Mouse (Mus musculus) c-Kit-positive CD71-positive TER-119-negative erythroid progenitor cells, embryonic 14.5 days (primary cell): ENCODE results near the gene Nrde2.
A peak's percentile ranks its signal among the peaks of the same experiment; 100 is the strongest.

ENCODE experiments used
- DNase-seq: peaks from one replicate; pipeline ENCODE4 v3.0.0-alpha.2; 2013; ENCODE audit warnings: low read depth

Nrde2 gene

DNA sequence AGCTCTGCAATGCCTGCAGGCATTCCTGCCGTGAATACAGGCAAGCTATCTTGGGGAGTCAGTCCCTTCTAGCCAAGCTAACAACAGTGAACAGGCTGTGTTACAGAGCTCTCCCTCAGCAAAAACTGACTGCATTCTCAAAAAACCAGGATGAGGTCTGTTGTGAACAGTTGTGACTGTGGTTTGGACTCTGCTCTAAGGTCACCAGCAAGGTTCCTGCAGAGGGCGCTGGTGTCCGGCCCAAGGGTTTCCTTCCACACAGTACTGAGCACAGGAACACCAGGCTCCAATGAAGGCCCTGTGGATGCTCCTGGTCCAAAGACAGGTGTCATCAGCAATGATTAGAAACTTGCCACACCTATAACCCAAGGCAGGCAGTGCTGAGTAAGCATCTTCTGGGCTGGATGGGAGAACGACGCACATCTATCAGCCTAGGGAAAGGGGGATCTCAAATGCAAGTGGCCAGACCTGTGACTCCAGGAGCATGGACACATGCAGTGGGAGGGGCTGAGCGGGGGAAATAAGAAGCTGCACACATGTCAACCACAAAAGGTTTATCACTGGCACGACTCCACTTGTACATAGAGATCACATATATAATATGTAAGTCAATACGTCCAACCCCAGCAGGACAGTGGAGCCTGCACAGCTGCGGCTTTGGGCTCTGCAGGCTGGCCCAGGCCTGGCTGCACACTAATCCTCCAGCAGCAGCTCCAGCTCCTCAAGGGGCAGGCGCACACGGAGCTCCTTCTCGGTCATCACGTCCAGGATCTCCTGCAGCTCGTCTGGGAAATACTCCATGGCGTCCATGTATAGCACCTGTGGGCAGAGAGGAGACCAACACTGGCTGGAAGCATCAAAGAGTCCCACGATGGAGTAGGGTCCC lies 34.3 kb downstream of the Nrde2 start:
- DNase-seq = no peak

GRCm38 (mm10) chr12:100123476-100123875 lies 36.0 kb downstream of the Nrde2 start:
- no peak for DNase-seq

DNA sequence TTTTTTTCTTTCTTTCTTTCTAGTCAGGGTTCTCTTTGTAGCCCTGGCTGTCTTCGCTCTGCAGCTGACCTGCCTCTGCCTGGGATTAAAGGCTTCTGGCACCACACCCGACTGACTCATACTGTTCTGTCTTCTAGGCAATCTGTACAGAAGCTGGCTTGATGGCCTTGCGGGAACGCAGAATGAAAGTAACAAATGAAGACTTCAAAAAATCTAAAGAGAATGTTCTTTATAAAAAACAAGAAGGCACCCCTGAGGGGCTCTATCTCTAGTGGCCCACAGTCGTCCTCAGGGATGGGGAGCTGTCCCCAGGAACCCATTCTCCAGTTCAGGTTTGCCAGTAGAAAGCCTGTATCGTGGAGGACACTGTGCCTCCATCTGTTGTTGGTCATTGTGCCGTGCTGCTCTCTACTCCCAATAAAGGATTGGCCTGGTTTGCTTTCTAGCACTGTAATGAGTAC lies 36.5 kb downstream of the Nrde2 start:
- DNase-seq = no peak

DNA sequence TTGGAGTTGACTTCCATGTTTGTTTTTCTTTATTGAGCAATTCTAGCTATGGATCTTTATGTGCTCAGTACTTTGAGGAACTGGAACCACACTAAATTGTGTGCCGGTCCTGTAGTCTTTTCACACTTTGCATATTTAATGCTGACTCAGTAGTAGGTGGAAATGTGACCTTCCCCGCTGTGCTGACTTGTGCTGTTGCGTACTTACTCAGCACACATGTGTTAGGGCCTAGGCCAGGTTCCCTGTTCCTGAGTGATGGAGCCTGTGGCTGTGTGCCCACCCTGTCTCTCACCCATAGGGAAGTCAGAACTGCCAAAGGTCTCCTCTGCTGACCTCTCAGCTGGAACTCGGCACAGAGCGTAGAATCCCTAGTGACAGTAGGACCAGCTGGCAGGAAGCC lies 43.5 kb downstream of the Nrde2 start:
- DNase-seq = no peak

- DNase-seq = peak; percentile 87
Measured at GRCm38 (mm10) chr12:100109986-100110696, 49.3 kb downstream of the Nrde2 start, which contains the start of gene Psmc1. Gene Psmc1, plus strand, starts transcription at chr12:100110154.

GRCm38 (mm10) chr12:100107436-100107835 lies 52.0 kb downstream of the Nrde2 start:
- DNase-seq = no peak

DNA sequence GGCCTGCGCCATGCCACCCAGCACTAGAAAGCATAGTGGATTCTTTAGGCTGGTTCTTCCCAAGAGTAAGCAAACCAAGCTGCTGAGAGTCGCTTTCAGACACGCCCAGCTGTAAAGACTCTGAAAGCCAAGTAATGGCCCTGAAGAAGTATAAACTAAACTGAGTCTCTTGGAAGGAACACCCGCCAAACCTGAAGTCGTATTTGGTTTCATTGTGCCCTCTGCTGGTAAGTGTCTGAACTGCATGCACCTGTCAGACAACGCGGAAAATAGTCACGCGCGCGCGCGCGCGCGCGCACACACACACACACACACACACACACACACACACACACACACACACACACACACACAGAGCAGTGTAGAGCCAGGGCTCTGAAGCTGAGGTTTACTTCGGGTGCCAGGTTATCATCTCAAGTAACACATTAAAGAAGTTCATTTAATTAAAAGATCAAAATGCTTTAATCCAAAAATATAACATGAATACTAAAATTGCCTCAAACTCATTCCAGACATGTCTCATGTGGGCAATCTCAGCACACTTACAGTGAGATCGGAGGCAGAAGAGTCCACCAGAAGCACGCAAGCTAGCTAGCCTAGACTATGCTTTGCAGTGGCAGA lies 53.1 kb downstream of the Nrde2 start:
- peak; percentile 64 for DNase-seq

DNA sequence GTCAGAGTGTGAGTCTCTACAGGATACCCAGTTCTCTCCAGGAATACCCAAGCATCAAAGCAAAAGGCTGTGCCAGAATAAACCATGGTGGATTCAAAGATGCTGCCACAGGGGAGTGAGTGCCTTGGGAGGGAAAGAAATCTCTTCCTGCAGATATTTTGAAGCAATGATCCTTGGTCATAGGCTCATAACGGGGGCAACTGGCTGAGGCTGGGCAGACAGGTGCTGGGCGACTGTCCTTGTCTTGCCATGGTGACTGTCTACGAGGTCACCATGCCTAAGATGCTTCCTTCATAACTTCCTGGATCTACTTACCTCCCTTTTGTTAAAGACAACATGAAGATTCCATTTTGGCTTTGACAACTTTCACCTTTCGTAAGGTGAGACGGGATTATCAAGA lies 54.9 kb downstream of the Nrde2 start:
- no peak for DNase-seq

DNA sequence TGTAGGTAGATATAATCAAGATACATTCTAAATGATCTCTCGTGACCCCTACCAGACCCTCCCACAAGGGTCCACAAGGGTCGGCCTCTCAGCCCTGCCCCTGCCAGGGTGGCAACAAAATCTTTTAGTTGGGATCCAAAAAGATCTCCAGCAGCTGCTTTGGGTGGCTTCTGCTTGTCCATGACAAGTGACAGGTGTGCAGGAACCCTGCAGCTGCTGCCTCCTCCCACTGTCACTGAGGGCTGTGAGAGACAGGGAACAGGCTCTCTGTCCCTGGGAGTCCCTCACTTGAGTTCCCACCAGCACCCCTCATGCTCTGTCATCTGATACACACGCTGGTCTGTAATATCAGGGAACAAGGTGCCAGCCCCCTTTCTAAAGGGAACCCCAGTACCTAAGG lies 57.8 kb downstream of the Nrde2 start:
- no peak for DNase-seq

DNA sequence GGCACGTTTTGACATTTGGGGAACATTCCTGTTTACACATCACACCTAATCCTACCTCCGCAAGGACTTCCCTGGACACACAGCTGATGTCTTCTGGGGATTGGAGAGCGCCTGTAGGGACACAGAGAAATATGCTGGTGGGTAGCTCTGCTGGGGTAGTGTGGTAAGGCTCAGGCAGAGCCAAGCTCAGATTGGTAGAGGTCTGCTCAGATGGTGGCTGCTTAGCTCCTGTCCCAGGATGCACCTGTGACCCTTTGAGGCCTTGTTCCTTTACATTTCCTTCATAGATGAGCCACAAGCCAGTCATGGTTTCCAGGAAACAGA lies 58.8 kb downstream of the Nrde2 start:
- no peak for DNase-seq

GRCm38 (mm10) chr12:100099971-100100706 lies 59.3 kb downstream of the Nrde2 start:
- DNase-seq = no peak

DNA sequence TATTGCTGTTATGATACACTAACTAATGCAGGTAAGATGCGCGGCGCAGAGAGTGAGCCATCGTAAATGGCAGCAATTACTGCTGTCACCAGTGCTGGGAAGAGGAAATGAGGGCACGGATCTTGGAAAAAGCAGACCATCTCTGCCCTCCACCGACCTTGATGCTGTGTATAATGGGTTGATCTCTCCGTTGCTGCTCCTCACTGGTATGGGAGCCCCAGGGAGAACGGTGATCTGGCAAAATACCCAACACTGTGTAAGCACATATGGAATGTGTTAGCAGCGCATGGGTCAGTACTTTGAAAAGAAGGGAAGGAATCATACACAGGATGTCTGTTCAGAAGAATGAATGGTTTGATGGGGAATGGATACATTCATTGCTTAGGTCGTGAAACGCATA lies 66.4 kb downstream of the Nrde2 start:
- no peak for DNase-seq

DNA sequence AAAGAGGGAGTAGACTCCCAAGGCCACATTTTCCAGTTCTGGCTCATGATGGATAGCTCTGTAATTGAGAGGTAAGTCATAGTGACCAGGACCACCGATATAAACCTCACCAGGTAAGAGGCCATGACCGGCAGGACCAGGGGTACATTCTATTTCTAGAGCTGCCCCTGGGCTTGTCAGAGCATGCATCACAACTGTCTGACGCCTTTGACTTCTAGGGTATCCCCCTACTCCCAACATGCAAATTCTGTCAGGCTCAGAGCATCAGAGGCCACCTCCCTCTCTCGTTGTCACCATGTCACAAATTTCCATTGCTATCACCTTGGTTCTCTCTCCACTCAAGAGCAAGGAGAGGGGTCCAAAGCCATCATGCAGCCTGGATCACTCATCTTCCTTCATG lies 68.7 kb downstream of the Nrde2 start:
- no peak for DNase-seq

DNA sequence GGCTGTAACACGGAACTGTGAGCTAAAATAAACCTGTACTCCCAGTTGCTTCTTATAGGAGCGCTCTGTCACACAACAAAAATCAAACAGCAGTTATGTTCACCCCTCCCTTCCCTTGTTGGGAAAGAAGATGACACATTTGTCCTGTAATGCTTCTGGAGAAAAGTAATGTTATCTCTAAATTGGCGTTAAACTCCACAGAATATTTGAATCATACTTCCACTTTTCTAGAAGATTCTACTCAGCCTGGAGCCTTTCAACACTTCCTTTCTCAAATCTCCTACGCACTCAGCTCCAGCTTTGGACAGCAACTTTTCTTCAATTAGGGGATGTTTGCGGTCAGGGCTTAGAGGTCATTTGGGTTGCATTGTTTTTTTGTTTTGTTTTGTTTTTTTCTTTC lies 70.2 kb downstream of the Nrde2 start:
- DNase-seq = no peak

- DNase-seq = no peak
Measured at GRCm38 (mm10) chr12:100088026-100088425, 71.4 kb downstream of the Nrde2 start.

GRCm38 (mm10) chr12:100079636-100080286 lies 79.7 kb downstream of the Nrde2 start:
- DNase-seq = no peak

GRCm38 (mm10) chr12:100075715-100076114 lies 83.7 kb downstream of the Nrde2 start:
- no peak for DNase-seq
